Mouse (Mus musculus) heart, embryonic 12.5 days (tissue): ENCODE results near the gene Hmx2. TPM values are rescaled to one million over a fixed set of nuclear protein-coding genes. Genes with fewer than 3 reads are reported as not detected.

Source experiments
- polyA plus RNA-seq: library from polyadenylated mRNA; unstranded; fragments of >200 nt; fragmentation: Nextera tagmentation; extraction: Ambion mirVana; gene quantifications from 2 replicates; pipeline ENCODE4 v1.2.1, GENCODE M21; 2016

The Hmx2 gene
- polyA plus RNA-seq, 1 experiment from 2014 or later, result not detected

Other genes starting within 250 kb of the Hmx2 start
- 0.62 and 0.91 TPM in 2 replicates for gene Cuzd1, start 226.5 kb upstream of the Hmx2 start, polyA plus RNA-seq
- gene Fam24b, start 219.3 kb upstream of the Hmx2 start, polyA plus RNA-seq, result not detected in 2 replicates
- not detected in 2 replicates for gene Fam24a, start 214.9 kb upstream of the Hmx2 start, polyA plus RNA-seq
- gene 2310057M21Rik, start 186.0 kb upstream of the Hmx2 start, polyA plus RNA-seq, result 17.7 and 20.3 TPM in 2 replicates
- 86.6 and 96.7 TPM in 2 replicates for gene Pstk, start 177.6 kb upstream of the Hmx2 start, polyA plus RNA-seq
- gene Ikzf5, start 138.3 kb upstream of the Hmx2 start, polyA plus RNA-seq, result 12.0 and 14.3 TPM in 2 replicates
- 87.4 and 87.6 TPM in 2 replicates for gene Acadsb, start 138.2 kb upstream of the Hmx2 start, polyA plus RNA-seq
- not detected in 2 replicates for gene Hmx3, start 5.9 kb upstream of the Hmx2 start, polyA plus RNA-seq
- gene Bub3, start 11.4 kb downstream of the Hmx2 start, polyA plus RNA-seq, result 129 and 133 TPM in 2 replicates